Mouse (Mus musculus) frontal cortex, postnatal 14 days (tissue): ENCODE data around the gene Zranb1.

Experiments
- DNase-seq, 2 experiments: peaks; one replicate each; pipeline ENCODE4 v3.0.0; 2022; ENCODE audit warnings: low spot score in 2 of 2

Gene Zranb1

GRCm38 (mm10) chr7:133001388-133001787 is 70.4 kb downstream of the Zranb1 start:
- DNase-seq: no peak

GRCm38 (mm10) chr7:133002271-133002670 is 71.3 kb downstream of the Zranb1 start:
- DNase-seq: no peak

- DNase-seq: peak; percentile 73 to 82
These were observed 72.5 kb downstream of the Zranb1 start for GRCm38 (mm10) chr7:133003421-133003820.

- DNase-seq: no peak
These were observed 74.8 kb downstream of the Zranb1 start for GRCm38 (mm10) chr7:133005772-133006171.

GRCm38 (mm10) chr7:133007343-133007742 is 76.4 kb downstream of the Zranb1 start:
- DNase-seq: no peak

GRCm38 (mm10) chr7:133008663-133009062 is 77.7 kb downstream of the Zranb1 start:
- no peak for DNase-seq

- no peak for DNase-seq
These were observed 78.7 kb downstream of the Zranb1 start for GRCm38 (mm10) chr7:133009676-133010075.

GRCm38 (mm10) chr7:133010477-133010876 is 79.5 kb downstream of the Zranb1 start:
- DNase-seq: no peak

- no peak for DNase-seq
These were observed 80.2 kb downstream of the Zranb1 start for GRCm38 (mm10) chr7:133011191-133011590.

- DNase-seq: no peak
These were observed 80.7 kb downstream of the Zranb1 start for GRCm38 (mm10) chr7:133011611-133012010.

GRCm38 (mm10) chr7:133012637-133013366 is 81.9 kb downstream of the Zranb1 start:
- DNase-seq: no peak

GRCm38 (mm10) chr7:133013923-133014322 is 83.0 kb downstream of the Zranb1 start:
- no peak for DNase-seq

- DNase-seq: no peak
These were observed 83.7 kb downstream of the Zranb1 start for GRCm38 (mm10) chr7:133014631-133015030.

GRCm38 (mm10) chr7:133015416-133016070 is 84.6 kb downstream of the Zranb1 start:
- no peak for DNase-seq

- DNase-seq: no peak
These were observed 88.0 kb downstream of the Zranb1 start for GRCm38 (mm10) chr7:133018961-133019360.

GRCm38 (mm10) chr7:133019481-133020020 is 88.6 kb downstream of the Zranb1 start:
- DNase-seq: no peak

GRCm38 (mm10) chr7:133024694-133025093 is 93.8 kb downstream of the Zranb1 start:
- no peak for DNase-seq

- no peak for DNase-seq
These were observed 97.0 kb downstream of the Zranb1 start for GRCm38 (mm10) chr7:133027930-133028329.

- DNase-seq: no peak
These were observed 98.1 kb downstream of the Zranb1 start for GRCm38 (mm10) chr7:133029004-133029403.

GRCm38 (mm10) chr7:133029496-133030047 is 98.6 kb downstream of the Zranb1 start:
- DNase-seq: no peak

- peak in 1 of 2 experiments; percentile 56 for DNase-seq
These were observed 101.8 kb downstream of the Zranb1 start for GRCm38 (mm10) chr7:133032589-133033203.

- DNase-seq: no peak
These were observed 105.0 kb downstream of the Zranb1 start for GRCm38 (mm10) chr7:133035901-133036300.
